Mouse (Mus musculus) testis, adult 2 months (tissue): ENCODE measurements around the gene Fam90a1a.

Source experiments
- CTCF ChIP-seq: fragments of 200-500 bp; IDR thresholded peaks from 2 replicates; pipeline ENCODE4 v1.5.1; 2012; ENCODE audit warnings: low read depth, mild to moderate bottlenecking, inconsistent platforms, low read length, moderate library complexity; ENCODE audit not compliant: control insufficient read depth, insufficient read depth, insufficient replicate concordance
- POLR2A ChIP-seq: fragments of 200-500 bp; IDR thresholded peaks from 2 replicates; pipeline ENCODE4 v1.6.1; 2012; ENCODE audit warnings: low read depth, mild to moderate bottlenecking, inconsistent platforms, low read length, moderate library complexity; ENCODE audit not compliant: control insufficient read depth

DNA sequence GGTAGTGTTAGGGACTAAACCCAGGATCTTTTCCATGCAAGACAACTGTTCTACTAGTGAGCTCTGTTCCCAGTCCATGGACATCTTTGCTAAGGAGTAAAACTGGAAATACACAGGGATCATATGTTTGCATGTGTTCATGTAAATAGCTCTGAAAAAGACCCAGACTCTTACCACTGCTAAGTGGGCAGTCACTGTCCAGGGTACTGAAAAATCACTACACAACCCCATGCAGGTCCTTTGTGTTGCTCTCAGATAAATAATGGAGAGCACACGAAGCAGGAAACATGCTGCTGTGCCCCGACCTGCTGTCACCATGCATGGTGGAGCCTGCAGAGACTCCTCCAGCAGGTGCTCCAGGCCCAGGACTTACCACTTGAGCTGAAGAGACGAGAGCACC lies 36.7 kb downstream of the Fam90a1a start:
- TF ChIP-seq CTCF (no peak), POLR2A (no peak)
